Mouse (Mus musculus) brain, adult 2 months (tissue): Measurements from ENCODE around the gene Irs3.
"Not testable (repeated sequence)": the region's sequence is repeated elsewhere in the genome, so short reads cannot be mapped to it uniquely, and the experiment has no call there.

Experiments used
- DNase-seq: peaks from one replicate; pipeline ENCODE4 v3.0.0; 2011; ENCODE audit warnings: low read depth, low spot score

Irs3 gene

DNA sequence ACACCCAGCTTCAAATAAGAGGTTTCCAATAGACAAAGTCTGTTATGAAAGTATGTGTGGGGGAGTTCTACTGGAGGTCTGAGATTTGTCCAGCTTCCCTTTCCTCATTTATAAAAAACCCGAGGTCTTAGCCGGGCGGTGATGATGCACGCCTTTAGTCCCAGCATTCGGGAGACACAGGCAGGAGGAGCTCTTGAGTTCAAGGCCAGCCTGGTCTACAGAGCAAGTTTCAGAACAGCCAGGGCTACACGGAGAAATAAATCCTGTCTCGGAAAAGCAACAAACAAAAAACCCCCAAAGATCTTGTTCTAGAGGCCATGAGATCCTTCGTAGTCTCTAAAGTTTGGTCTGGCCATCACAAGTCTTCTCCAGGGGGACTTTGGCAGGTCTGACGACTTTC is 17.5 kb downstream of the Irs3 start:
- peak; percentile 42 for DNase-seq

DNA sequence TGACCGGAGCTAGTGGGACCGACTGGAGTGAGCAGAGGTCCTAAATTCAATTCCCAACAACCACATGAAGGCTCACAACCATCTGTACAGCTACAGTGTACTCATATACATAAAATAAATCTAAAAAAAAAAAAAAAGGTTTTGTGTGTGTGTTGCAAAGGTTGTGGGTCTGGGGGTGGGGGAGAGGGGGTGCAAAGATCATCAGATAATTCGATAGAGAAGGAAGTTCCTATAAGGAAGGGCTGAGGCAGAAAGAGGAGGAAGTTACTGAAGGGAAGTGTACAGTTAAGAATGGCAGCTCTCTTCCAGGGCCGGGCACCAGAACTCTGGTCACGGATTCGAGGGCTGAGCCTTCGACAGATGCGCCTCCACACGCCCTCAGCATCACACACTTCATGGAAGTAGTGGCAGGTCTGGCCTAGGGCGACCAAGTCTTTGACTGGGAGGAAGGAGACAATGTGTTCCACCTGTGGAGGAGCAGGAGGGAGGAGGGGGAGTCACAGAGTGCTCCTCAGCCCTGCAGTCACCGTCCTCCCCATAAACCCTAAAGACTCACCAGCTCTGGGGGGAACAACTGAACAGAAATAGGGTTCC is 21.5 kb downstream of the Irs3 start:
- no peak for DNase-seq

DNA sequence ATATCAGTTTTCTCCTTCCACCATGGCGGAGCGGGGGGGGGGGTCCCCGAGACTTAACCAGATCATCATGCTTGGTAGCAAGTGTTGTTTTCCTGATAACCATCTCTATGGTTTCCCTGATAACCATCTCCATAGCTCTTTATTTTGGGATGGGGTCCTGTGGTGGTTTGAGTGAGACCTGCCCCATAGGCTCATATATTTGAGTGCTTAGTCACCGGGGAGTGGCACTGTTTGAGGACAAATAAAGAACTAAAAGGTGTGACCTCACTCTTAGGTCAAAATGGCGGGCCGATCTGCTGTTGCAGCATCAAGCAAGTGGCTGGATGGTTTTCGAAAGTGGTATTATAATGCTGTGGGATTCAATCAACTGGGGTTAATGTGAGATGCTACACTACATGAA is 30.2 kb downstream of the Irs3 start:
- no peak for DNase-seq

DNA sequence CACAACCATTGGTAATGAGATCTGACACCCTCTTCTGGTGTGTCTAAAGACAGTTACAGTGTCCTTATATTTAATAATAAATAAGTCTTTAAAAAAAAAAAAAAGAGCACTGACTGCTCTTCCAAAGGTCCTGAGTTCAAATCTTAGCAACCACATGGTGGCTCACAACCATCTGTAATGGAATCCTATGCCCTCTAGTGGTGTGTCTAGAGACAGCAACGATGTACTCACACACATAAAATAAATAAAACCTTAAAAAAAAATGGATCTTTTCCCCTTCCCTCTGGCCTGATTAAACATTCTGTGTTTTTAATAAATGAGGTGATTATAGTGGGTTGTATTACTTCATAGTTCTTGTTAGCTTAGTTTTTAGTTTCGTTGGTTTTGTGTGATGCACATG is 30.6 kb downstream of the Irs3 start:
- not testable (repeated sequence) for DNase-seq

DNA sequence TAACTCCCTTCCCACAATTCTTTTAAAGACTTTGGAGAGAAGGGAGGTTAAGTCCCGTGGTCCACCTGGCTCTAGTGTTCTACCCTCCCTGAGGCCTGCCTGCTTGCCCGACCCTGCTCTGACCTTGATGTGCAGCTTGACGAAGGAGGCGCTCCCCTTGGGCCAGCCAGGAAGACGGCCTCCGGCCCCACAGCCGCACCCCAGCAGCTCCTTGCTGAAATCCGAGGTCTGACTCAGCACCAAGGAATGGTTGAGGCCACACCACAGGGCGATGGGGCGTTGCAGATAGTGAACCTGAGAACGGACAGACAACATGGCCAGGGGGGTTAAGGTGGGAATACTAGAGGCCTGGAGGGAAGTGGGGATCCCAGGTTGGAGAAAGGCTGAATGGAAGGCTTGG is 32.0 kb downstream of the Irs3 start, which contains the start of gene Pcolce:
Gene Pcolce (minus strand): TSS at position 235 of the 400 bp plus-strand sequence.
- no peak for DNase-seq

DNA sequence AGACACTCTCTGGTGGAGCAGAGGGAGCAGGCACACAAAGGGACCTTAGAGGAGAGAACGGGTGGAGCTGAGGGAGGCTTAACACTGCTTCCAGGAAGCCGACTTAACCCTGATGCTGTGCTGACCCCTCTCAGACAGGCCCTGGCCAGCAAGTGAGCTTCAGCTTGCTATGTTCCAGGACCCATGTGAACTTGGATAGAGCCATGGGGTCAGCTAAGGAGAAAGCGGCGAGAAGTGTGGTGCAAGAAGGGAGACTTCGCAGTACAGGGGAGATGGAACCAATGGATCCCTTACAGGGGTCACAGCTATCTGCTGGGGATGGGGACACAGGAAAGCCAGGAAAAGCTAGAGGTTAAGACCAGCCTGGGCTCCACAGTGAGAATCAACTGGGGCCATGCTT is 32.4 kb downstream of the Irs3 start:
- no peak for DNase-seq

DNA sequence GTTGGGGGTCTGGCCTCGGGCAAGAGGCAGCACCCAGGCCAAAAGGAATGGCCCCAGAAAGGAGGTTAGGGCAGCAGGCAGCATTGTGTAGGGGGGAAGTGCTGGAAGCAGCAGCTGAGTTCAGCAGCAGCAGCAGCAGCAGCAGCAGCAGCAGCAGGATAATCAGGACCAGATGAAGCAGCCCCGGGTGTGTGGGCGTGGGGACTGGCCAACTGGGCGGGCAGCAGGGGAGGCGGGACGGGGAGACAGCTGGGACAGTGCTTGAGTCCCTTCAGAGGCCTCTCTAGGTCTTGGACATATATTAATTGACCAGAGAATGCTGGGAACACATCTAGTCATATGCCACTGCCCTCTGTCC is 34.3 kb downstream of the Irs3 start:
- DNase-seq = no peak

DNA sequence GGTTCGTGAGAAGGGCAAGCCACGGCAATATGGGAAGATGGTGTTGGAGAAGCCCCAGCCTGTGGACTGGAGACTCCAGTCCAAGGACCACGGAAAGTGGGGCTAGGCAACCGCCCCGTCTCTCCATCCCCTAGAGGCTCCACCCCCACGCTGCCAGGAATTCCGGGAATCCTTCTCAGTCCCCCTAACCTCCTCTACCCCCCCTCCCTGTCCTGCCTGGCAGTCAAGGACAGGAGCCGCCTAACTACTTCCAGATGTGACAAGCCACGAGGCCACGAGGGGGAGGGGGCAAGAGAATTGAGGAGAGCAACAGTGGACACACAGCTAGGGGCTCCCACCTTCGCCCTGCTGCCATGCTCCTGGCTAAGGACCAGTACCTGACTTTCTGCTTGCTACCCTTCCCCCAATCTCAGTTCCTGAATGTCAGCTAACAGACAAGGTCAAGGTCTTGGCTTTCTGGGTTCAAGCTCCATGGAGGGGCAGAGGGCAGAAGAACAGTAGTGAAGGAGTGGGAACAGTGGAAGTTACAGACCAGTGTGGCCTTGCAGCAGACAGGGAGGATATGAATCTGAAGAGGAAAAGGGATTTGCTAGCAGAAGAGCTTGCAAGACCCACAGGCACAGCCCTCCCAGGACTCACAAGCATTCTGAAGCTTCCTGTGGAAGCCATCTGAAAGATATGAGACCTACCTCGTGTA is 34.8 kb downstream of the Irs3 start:
- no peak for DNase-seq

DNA sequence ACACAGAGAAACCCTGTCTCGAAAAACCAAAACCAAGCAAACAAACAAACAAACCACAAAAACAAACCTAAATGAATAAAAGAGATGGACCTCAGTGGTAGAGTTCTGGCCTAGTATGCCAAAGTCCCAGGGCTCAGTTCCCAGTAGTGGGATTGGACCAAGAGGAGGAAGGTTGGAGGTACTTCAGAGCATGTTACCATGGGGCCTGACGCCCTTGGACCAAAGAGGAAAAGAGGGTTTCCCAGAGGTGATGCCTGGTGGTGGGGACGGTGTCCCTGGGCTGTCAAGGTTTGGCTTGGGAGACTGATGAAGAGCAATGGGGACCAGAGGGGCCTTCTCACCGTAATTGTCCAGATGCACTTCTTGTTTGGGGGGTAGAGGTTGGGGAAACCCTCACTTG is 35.5 kb downstream of the Irs3 start:
- no peak for DNase-seq

DNA sequence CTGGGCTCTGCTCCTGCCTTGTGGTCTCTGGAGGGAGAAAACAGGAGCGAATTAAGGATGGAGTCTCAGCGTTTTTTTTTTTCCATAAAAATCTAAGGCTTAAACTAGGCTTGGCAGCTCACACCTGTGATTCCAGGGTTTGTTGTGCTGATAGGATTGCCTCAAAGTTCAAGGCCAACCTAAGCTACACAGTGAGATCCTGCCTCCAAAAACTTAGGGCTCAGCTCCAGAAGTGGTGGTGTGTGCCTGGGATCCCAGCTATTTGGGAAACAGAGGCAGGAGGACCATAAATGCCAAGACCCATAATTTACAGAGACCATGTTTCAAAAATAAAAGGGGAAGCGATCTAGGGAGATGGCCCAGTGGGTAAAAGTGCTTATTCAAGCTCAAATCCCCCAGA is 36.2 kb downstream of the Irs3 start:
- no peak for DNase-seq

DNA sequence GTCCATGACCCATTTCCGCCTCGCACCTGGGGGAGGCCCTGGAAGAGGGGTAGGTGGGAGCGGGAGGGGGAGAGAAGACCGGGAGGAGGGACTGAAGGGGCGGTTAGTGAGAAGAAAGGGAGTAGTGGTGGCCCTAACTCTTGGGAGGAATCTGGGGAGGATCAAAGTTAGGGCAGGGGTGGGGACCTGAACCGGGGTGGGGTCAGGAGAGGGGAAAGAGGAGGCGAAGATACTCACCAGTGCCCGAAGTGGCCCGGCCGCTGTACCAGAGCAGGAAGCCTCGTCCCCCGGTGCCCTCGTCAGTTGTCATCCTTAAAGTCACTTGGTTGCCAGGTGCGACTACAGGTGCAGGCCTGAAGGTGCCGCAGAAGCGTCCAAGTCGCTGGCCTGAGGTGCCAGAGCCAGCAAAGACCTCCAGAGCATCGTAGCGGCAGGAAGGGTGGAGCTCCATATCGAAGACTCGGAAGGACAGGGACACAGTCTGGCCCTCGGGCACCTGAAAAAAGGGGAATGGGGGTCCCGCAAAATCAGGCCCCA is 36.8 kb downstream of the Irs3 start:
- no peak for DNase-seq

DNA sequence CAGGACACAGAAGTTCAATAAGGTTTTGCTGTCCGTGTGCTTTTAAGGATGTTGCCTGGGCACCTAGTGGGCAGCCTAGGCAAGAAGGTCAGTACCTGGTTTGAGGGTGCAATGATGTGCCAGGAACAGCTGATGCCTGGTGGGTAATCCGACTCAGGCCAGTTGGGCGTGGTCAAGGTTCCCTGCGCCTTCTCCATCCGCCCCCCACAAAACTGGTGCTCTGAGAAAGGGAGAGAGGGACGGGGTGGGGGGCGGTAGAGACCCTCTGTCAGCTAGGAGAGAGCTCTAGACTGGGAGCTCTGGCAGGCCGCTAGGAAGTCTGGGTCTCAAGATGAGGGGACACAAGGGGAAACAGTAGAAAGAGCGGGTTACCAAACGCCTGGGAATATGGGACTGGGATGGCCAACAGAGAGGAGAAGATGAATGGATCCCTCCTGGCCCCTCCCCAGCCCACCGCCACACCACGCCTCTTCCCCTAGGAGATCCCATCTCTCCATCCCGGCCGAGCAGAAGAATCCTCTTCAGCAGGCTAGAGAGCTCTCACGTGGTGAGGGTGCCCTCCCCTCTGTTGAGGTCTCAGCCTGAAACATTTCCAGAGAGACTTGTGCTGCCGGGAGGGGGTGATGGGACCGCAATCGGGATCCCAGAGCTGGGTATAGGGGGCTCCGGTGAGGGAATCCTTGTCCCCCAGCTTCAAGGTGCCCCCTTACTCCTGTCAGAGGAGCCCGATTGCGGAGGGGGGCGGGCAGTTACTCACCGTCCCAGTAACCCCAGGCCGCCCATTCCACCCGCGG is 37.5 kb downstream of the Irs3 start:
- no peak for DNase-seq

DNA sequence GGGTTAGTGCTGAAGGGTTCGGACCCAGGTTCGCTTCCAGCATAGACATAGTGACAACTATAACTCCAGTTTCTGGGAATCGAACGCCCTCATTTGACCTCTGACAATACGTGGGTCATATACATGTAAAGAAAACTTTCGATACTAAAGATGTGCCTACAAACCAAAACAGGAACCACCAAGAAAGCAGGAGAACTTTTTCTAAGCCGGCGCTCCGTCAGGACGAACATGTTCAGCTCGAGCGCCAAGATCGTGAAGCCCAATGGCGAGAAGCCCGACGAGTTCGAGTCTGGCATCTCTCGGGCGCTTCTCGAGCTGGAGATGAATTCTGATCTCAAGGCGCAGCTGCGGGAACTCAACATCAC is 44.2 kb downstream of the Irs3 start:
- no peak for DNase-seq

DNA sequence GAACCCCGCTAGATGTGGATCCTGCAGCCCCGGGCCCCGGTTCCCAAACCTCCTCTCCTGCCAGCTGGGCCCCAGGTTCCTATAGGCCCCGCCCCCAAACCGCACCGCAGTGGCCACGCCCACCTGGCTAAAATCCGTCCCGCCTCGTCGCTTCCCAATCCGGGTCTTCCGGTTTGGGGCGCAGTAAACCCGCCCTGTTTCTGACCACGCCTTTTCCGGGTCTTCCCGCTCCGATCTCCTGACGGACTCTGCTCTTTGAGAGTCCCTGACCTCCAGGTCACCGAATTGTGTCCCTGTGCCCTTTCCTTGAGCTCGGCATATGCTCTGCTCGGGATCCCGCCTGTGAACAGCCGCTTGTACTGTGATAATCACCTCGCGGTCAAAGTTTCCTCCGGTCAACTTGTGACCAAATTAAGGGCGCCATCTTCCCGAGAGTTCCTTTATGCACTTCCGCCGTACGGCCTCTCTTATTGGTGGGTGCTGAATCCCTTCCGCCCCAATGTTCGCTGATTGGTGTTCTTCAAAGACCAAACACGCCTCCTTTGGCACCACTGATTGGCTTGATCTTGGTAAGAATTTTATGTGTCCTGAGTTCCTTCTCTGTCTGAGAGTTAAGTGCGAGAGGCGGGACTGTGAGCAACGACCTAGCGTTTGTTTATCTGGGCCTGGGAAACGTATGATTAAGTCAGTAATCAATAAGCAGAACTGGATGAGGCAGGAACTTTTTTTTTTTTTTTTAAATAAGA is 44.7 kb downstream of the Irs3 start, which contains the start of gene Mospd3:
Gene Mospd3 (minus strand): TSS at position 440 of the 746 bp plus-strand sequence.
- peak; percentile 100 for DNase-seq

DNA sequence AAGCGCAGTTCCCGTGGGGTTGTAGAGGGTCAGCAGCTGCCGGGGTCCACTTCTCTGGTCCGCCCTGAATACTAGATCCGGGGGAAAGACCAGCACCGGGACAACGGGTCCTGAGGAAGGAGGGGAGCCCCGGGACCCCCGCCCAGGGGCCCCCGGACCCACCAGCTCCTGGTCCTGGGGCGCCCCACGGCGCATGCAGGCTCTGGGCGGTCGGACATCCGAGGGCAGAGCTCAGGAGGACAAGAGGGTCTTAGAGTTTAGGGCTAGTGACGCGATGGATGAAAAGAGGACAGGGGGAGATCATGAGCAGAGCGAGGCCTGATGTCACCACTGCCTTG is 45.3 kb downstream of the Irs3 start:
- no peak for DNase-seq

DNA sequence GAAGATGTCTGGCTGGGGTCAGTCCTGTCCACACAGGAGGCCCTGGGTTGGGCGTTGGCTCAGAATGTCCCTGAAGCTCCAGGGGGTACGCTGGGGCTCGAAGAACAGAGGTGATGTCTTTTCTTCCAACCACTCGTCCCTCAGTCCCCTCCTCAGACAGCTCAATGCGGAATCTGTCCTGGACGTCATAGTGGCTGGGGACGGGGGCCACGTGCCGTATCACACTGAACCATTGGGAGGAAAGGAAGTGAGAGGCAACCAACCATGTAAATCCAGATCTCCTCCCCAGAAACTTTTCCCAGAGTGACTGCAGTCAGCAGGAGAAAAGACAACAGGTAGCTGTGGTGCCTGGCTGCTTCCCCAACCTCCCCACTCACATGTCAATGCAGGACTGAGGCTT is 45.9 kb downstream of the Irs3 start:
- peak; percentile 37 for DNase-seq

DNA sequence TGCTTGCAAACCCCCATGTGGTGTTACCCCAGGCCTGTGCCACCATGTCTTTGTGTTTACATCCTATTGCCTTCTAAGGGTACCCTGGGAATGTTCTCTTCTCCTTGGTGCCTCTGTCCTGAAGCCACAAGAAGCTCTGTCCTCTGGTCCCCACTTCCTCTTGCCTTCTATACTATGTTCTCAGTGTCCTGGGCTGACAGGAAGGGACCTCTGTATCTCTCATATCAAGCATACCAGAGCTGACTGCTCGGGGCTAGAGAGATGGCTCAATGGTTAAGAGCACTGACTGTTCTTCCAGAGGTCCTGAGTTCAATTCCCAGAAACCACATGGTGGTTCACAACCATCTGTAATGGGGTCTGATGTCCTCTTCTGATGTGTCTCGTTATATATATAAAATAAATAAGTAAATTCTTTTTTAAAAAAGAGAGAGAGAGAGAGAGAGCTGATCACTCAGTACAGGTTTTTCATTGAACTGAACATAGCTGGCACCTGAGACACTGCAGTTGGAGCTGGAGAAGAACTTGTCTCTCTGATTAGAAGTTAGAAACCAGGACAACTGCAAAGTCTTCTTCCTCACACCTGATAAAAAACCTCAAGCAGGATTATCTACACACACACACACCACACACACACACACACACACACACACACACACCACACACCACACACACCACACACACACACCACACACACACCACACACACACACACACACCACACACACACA is 47.3 kb downstream of the Irs3 start:
- DNase-seq = no peak

DNA sequence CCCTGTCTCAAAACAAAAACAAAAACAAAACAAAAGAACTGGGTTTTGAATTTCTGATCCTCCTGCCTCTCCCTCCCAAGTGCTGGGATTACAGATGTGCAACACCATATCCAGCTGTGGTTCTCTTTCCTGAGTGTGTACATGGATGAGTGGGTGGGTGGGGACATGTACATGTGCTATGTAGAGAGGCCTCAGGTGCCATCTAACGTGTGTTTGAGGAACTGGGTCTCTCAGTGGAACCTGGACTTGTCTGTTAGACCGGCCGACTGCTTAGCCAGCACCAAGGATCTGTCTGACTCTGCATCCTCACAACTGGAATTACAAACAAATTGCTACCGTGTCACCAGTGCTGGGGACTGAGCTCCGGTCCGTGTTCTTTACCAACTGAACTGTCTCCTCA is 47.9 kb downstream of the Irs3 start:
- DNase-seq = no peak

DNA sequence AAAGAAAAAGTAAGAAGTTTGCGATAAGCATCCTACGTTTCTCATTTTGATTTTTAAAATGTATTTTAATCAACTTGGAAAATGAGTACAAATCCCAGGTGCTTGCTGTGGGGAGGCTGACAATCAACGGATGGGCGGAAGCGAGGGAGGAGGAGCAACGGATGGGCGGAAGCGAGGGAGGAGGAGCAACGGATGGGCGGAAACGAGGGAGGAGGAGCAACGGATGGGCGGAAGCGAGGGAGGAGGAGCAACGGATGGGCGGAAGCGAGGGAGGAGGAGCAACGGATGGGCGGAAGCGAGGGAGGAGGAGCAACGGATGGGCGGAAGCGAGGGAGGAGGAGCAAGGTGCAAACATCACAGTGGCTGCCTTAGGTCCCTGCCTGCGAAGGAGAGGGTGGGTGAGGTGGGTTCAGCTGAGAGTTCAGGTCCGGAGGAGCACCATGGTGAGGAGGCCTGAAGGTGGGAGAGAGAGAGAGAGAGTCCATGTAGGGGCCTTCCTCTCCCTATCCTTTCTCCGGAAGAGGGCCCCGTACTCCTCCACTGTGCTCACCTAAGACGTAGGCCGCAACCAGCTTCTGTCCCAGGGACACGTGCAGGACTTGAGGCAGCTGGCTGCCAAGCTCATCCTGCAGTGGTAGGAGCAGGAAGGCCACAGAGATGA is 48.8 kb downstream of the Irs3 start:
- peak; percentile 41 for DNase-seq

DNA sequence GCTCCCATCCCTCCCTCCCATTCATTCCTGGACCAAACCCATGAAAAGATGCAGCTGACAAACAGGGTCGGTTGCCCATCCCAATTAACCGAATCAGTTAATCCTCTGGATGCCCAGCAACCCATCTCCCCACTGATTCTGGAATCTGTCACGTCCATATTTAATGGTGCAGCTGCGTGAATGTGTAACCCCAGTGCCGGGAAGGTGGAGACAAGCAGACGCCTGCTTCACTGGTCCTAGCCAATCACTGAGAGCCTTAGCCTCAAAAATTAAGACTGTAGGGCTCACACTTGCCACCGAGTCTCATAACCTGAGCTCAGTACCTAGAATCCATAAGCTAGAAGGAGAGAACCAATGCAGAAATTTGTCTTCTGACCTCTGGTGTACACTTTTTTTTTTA is 49.6 kb downstream of the Irs3 start:
- DNase-seq = no peak
